Mouse (Mus musculus): ENCODE data around the gene Mcrip2.

DNA sequence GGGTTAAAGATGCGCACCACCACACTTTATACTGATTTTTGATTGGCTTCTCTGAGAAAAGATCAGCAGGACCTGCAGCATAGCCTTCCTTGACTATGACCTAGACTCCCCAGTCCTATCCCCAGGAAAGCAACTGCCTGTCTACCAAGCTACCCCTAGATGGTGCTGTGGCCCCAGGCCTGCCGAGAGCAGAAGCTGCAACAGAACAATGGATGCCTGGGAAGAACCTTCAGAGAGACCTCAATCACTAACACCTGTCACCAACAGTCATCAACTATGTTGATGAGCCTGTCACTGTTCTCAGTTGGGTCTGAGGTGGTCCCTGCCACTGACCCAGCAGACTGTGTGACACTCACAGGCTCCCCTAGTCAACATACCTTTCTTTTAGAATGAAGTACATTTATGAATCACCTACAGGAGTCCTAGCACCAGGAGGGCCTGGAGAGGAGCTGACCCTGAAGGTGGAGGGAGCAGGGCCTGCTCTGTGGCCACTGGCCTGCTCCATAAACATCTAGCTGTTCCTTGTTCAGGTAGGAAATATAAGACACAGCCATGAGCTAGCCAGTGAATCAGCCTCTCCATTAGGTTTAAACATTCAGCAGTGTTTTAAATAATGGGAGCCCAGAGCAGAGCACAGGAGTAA, 25.5 kb upstream of the Mcrip2 start:
- peak; percentile 99 for TF ChIP-seq CTCF (IDR thresholded peaks at IDR 0.05; ENCODE audit: control insufficient read depth, insufficient read depth, low read length)
- TF ChIP-seq POLR2A (IDR thresholded peaks at IDR 0.05; ENCODE audit: borderline replicate concordance, control insufficient read depth, low read depth, low read length): no peak
